Mouse (Mus musculus) stomach, postnatal 0 days (tissue): Measurements from ENCODE around the gene Erich6. TPM values are rescaled to one million over a fixed set of nuclear protein-coding genes. Genes with fewer than 3 reads are reported as not detected.
A peak's percentile ranks its signal among the peaks of the same experiment; 100 is the strongest.

Source experiments
- ATAC-seq: fragments of 200-750 bp; cut with Nextera tagmentation; 2 replicates; pipeline ENCODE4 v1.8.0; 2017; ENCODE audit not compliant: low FRiP score, low TSS enrichment
- DNase-seq: peaks from one replicate; pipeline ENCODE4 v3.0.0-alpha.2; 2016; ENCODE audit warnings: low spot score
- H3K27ac ChIP-seq: fragments of 300-500 bp; sonication (generic); replicated peaks from 2 replicates; pipeline ENCODE4 v1.5.1; 2014; ENCODE audit warnings: mild to moderate bottlenecking, control low read depth
- H3K27me3 ChIP-seq: fragments of 300-500 bp; sonication (generic); 2 replicates; pipeline ENCODE4 v1.6.1; 2014; ENCODE audit warnings: low read length; ENCODE audit not compliant: control insufficient read depth, insufficient read depth
- H3K36me3 ChIP-seq: fragments of 300-500 bp; sonication (generic); 2 replicates; pipeline ENCODE4 v1.6.1; 2014; ENCODE audit warnings: low read length, mixed read lengths; ENCODE audit not compliant: control insufficient read depth, insufficient read depth
- H3K4me1 ChIP-seq: fragments of 300-500 bp; sonication (generic); replicated peaks from 2 replicates; pipeline ENCODE4 v1.6.1; 2014; ENCODE audit warnings: antibody characterized with exemption; ENCODE audit not compliant: control insufficient read depth, insufficient read depth
- H3K4me2 ChIP-seq: fragments of 300-500 bp; sonication (generic); replicated peaks from 2 replicates; pipeline ENCODE4 v1.6.1; 2014; ENCODE audit warnings: low read depth, mild to moderate bottlenecking, control low read depth, moderate library complexity
- H3K4me3 ChIP-seq: fragments of 300-500 bp; sonication (generic); 2 replicates; pipeline ENCODE4 v1.5.1; 2014; ENCODE audit warnings: low read depth, low read length, control low read depth
- H3K9ac ChIP-seq: fragments of 300-500 bp; sonication (generic); 2 replicates; pipeline ENCODE4 v1.6.1; 2014; ENCODE audit warnings: mild to moderate bottlenecking, low read length, control low read depth, mixed read lengths
- H3K9me3 ChIP-seq: fragments of 300-500 bp; sonication (generic); 2 replicates; pipeline ENCODE4 v1.6.1; 2016; ENCODE audit warnings: low read length; ENCODE audit not compliant: control insufficient read depth
- CTCF ChIP-seq: IDR thresholded peaks from 2 replicates; pipeline ENCODE4 v1.5.1; 2016; ENCODE audit warnings: antibody characterized with exemption, low read depth, mild to moderate bottlenecking, moderate library complexity
- EP300 ChIP-seq: optimal IDR thresholded peaks from 2 replicates; pipeline ENCODE3; 2016; ENCODE audit warnings: antibody characterized with exemption
- WGBS: fragments of 180-500 bp; shearing (Covaris S2); extraction: QIAGEN DNeasy Blood & Tissue Kit; methylation state at CpG from one replicate; pipeline ENCODE4 v1.1.7; 2014; 5-methylcytosine and 5-hydroxymethylcytosine counted together
- polyA plus RNA-seq: library from polyadenylated mRNA; unstranded; fragments of >200 nt; fragmentation: Nextera tagmentation; extraction: Ambion mirVana; gene quantifications from 2 replicates; pipeline ENCODE4 v1.2.1, GENCODE M21; 2015

The Erich6 gene
- polyA plus RNA-seq = 0.04 and 0.10 TPM in 2 replicates

DNA sequence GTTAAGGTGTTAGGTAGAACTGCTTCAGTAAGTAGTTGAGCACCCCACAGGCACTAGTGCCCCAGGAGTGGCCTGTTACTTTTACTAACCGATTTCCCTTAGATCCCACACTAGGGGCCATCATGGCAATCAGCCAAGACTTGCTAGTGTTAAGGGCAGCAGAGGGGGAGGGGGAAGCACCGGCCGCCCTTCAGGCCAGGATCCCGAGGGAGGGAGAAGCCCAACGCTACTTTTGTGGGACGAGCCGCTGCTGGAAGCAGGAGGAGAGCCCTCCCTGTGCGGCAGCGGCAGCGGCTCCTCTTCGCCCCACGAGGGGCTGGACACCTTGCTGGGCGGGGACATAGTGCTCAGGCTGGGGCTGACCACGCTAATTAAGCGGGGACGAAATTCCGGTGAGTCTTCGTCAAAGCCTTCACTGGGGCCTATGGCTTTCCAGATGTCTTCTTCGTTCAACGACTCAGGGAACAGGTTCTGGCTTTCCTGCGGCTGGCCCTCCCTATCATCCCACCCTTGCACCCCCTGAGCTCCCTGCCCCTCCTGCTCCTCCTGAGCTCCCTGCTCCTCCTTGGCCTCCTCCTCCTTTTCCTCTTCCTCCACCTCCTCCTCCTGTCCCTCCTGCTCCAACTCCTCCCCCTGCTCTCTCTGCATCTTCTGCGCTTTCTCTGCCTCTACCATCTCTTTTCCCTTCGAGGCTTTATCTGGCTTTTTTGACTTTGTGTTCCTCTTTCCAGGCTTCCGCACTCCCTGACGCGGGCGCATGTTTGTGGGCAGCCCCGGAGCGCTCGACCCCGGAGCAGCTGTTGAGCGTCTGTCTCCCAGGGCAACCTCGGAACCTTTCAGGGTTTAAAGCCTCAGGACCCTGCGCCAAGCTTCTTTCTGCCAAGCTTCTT lies at the start of gene Erich6:
Gene Erich6, minus strand, starts transcription at position 802 of the 890 bp plus-strand sequence.
- ATAC-seq (peak; percentile 42; the same call in 1 of the 2 replicates), DNase-seq (peak; percentile 32)
- H3K4me2 ChIP-seq = peak within 1 kb of the TSS; percentile 94
- H3K4me1 ChIP-seq = no peaks in the 10 kb centered on the region
- peak within 1 kb of the TSS; percentile 47; the same call in 1 of the 2 replicates for H3K9ac ChIP-seq
- 0% methylated on average over 34 of the region's 34 CpGs for WGBS
- H3K27ac ChIP-seq = no peak within 1 kb of the TSS
- no peaks in the 10 kb centered on the region for H3K27me3 ChIP-seq
- H3K36me3 ChIP-seq = no peaks in the 10 kb centered on the region
- TF ChIP-seq EP300 (no peak), CTCF (no peak)
- no peaks in the 10 kb centered on the region for H3K9me3 ChIP-seq
- peak within 1 kb of the TSS; percentile 48 for H3K4me3 ChIP-seq

GRCm38 (mm10) chr3:58686206-58686921 lies 49.4 kb upstream of the Erich6 start:
- H3K9ac ChIP-seq = no peak overlapping the region
- H3K27ac ChIP-seq = no peak overlapping the region
- TF ChIP-seq CTCF (no peak), EP300 (no peak)
- no peak overlapping the region for H3K4me2 ChIP-seq
- no peak for ATAC-seq
- no peak overlapping the region for H3K4me3 ChIP-seq
- DNase-seq = no peak
- no peaks in the 10 kb centered on the region for H3K9me3 ChIP-seq
- no peaks in the 10 kb centered on the region for H3K27me3 ChIP-seq
- WGBS = 71% methylated on average over 7 of the region's 7 CpGs
- H3K36me3 ChIP-seq = no peaks in the 10 kb centered on the region
- H3K4me1 ChIP-seq = no peaks in the 10 kb centered on the region

- Histone ChIP-seq H3K27me3 (no peaks in the 10 kb centered on the region), H3K9ac (no peak overlapping the region), H3K4me3 (no peak overlapping the region), H3K4me2 (no peak overlapping the region), H3K36me3 (no peaks in the 10 kb centered on the region), H3K9me3 (no peaks in the 10 kb centered on the region), H3K4me1 (no peaks in the 10 kb centered on the region), H3K27ac (no peak overlapping the region)
- no peak for DNase-seq
- TF ChIP-seq CTCF (no peak), EP300 (no peak)
- 93% methylated on average over 3 of the region's 3 CpGs for WGBS
- no peak for ATAC-seq
Observed at GRCm38 (mm10) chr3:58685396-58685795, 48.4 kb upstream of the Erich6 start.

DNA sequence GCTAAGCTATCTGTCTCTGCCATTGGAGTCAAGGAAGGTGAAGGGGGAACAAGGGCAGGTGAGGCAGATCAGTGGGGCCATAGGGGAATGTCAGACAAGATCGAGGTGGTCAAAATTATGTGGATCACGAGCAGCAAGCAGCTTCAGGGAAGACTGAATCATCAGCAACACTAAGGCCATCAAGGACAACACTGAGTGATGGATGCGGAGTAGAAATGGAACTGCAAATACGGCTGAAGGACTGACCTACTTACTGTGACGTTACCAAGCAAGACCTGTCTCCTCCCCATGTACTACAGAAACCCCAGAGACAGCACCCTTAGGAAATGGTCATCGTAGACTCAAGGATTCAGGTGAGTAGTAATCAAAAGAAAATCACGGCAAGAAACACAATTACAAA lies 46.3 kb upstream of the Erich6 start:
- WGBS = 62% methylated on average over 7 of the region's 7 CpGs
- ATAC-seq = no peak
- H3K36me3 ChIP-seq = no peaks in the 10 kb centered on the region

DNA sequence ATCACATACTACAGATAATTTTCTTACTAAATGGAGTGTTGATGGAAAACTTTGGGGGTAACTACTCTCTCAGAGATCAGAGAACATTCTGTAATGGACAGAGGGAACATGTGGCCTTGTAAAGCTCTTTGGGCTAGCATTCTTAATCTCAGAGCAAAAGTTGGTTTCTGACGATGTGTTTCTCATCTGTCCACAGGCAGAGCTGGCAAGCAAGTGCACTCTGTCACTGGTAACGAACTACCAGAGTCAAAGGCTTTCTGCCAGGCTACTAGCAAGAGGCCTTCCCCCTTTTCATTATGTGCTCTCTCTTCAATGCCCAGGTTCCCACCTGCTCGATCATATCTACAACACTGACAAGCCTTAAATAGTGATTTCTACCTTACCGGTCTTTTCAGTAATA lies 45.3 kb upstream of the Erich6 start:
- Histone ChIP-seq H3K4me1 (peaks cover 6% of the 10 kb centered on the region; the same call in 1 of the 2 replicates), H3K9ac (no peak overlapping the region), H3K36me3 (no peaks in the 10 kb centered on the region), H3K4me3 (no peak overlapping the region), H3K27me3 (no peaks in the 10 kb centered on the region), H3K27ac (no peak overlapping the region), H3K4me2 (no peak overlapping the region), H3K9me3 (no peaks in the 10 kb centered on the region)
- 43% methylated on average over 4 of the region's 4 CpGs for WGBS
- no peak for TF ChIP-seq CTCF
- DNase-seq (no peak), ATAC-seq (no peak)

More for the DNA sequence above, 46.3 kb upstream of the Erich6 start:
- peaks cover 6% of the 10 kb centered on the region; the same call in 1 of the 2 replicates for H3K4me1 ChIP-seq
- H3K9me3 ChIP-seq = no peaks in the 10 kb centered on the region
- H3K27me3 ChIP-seq = no peaks in the 10 kb centered on the region
- H3K4me3 ChIP-seq = no peak overlapping the region
- H3K27ac ChIP-seq = no peak overlapping the region
- DNase-seq = no peak
- H3K9ac ChIP-seq = no peak overlapping the region
- H3K4me2 ChIP-seq = no peak overlapping the region
- no peak for TF ChIP-seq CTCF
- TF ChIP-seq EP300 = no peak

DNA sequence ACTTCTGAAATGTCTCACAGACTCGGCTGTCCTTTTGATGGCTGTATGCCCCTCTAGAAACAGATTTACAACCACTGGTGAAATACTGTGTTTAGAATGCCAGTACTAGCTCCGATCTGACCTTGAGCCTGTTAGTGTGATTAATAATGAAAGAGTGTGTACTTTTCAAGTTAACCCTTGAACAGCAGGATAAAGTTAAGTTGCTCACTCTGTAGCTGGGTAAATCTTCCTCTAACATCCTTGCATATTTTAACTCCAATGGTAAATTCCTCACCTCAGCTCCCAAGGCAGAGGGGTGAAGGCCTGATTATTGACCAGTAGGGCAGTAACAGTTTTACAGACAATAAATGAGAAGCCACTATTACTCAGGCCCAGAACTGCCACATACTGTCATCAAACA lies 44.8 kb upstream of the Erich6 start:
- no peak overlapping the region for H3K4me3 ChIP-seq
- 19% methylated on average over 2 of the region's 2 CpGs for WGBS
- ATAC-seq (no peak), DNase-seq (no peak)
- H3K4me1 ChIP-seq = peaks cover 6% of the 10 kb centered on the region; the same call in 1 of the 2 replicates
- H3K27me3 ChIP-seq = no peaks in the 10 kb centered on the region
- no peak overlapping the region for H3K27ac ChIP-seq
- no peaks in the 10 kb centered on the region for H3K9me3 ChIP-seq
- H3K36me3 ChIP-seq = no peaks in the 10 kb centered on the region
- TF ChIP-seq EP300 = no peak
- no peak for TF ChIP-seq CTCF
- H3K9ac ChIP-seq = no peak overlapping the region
- H3K4me2 ChIP-seq = no peak overlapping the region
